Mouse (Mus musculus) heart, postnatal 0 days (tissue): ENCODE measurements at regions not wholly inside any gene's neighbourhood (a gene's known extent, or its start where the extent isn't known, plus 50 kb on each side); places are given as distances from the start of the nearest gene placed in this dataset.

Experiments used
- ATAC-seq: fragments of 200-750 bp; cut with Nextera tagmentation; 2 replicates; pipeline ENCODE4 v1.8.0; 2017; ENCODE audit warnings: low read depth, moderate number of reproducible peaks, moderate library complexity; ENCODE audit not compliant: insufficient read depth
- DNase-seq: peaks from one replicate; pipeline ENCODE4 v3.0.0-alpha.2; 2016; ENCODE audit warnings: low spot score
- H3K27ac ChIP-seq: fragments of 300-500 bp; sonication (generic); 2 replicates; pipeline ENCODE4 v1.5.1; 2014; ENCODE audit warnings: low read depth, mild to moderate bottlenecking
- H3K27me3 ChIP-seq: fragments of 300-500 bp; sonication (generic); 2 replicates; pipeline ENCODE4 v1.6.1; 2014; ENCODE audit warnings: low read length, mixed read lengths; ENCODE audit not compliant: control insufficient read depth, insufficient read depth
- H3K36me3 ChIP-seq: fragments of 300-500 bp; sonication (generic); replicated peaks from 2 replicates; pipeline ENCODE4 v1.6.1; 2014; ENCODE audit warnings: low read length, mixed read lengths; ENCODE audit not compliant: control insufficient read depth, insufficient read depth
- H3K4me1 ChIP-seq: fragments of 300-500 bp; sonication (generic); 2 replicates; pipeline ENCODE4 v1.6.1; 2014; ENCODE audit warnings: antibody characterized with exemption; ENCODE audit not compliant: control insufficient read depth, insufficient read depth
- H3K4me2 ChIP-seq: fragments of 300-500 bp; sonication (generic); 2 replicates; pipeline ENCODE4 v1.6.1; 2014; ENCODE audit warnings: low read depth, mild to moderate bottlenecking, low read length, moderate library complexity
- H3K4me3 ChIP-seq: fragments of 300-500 bp; sonication (generic); 2 replicates; pipeline ENCODE4 v1.5.1; 2014; ENCODE audit warnings: low read depth, low read length
- H3K9ac ChIP-seq: fragments of 300-500 bp; sonication (generic); replicated peaks from 2 replicates; pipeline ENCODE4 v1.6.1; 2014; ENCODE audit warnings: low read depth, low read length, mixed read lengths
- H3K9me3 ChIP-seq: fragments of 300-500 bp; sonication (generic); replicated peaks from 2 replicates; pipeline ENCODE4 v1.6.1; 2016; ENCODE audit warnings: low read length; ENCODE audit not compliant: control insufficient read depth
- CTCF ChIP-seq: IDR thresholded peaks from 2 replicates; pipeline ENCODE4 v1.5.1; 2016; ENCODE audit warnings: antibody characterized with exemption, control low read depth, low read depth
- EP300 ChIP-seq: IDR thresholded peaks from 2 replicates; pipeline ENCODE4 v1.6.1; 2016; ENCODE audit warnings: antibody characterized with exemption, low read depth
- WGBS: fragments of 180-500 bp; shearing (Covaris S2); extraction: QIAGEN DNeasy Blood & Tissue Kit; methylation state at CpG from one replicate; pipeline ENCODE4 v1.1.7; 2014; 5-methylcytosine and 5-hydroxymethylcytosine counted together

DNA sequence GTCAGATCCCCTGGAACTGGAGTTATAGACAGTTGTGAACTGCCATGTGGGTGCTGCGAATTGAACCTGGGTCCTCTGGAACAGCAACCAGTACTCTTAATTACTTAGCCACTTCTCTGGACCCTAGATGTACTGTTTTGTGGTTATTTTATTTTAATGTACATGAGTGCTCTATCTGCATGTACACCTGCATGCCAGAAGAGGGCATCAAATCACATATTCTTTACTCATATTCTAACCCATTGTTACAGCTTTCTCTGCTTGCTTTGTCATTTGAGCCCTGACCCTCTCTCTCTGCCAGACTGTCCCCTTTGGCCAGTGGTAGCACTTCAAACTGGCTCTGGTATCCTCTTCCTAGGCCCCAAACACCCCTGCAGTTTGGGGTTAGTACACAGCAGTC is 105.1 kb downstream of the Tnfsf11 start:
- ATAC-seq: no peak
- H3K9ac ChIP-seq: no peak overlapping the region
- no peaks in the 10 kb centered on the region for H3K4me1 ChIP-seq
- no peak overlapping the region for H3K27ac ChIP-seq
- H3K4me2 ChIP-seq: no peak overlapping the region
- no peak for TF ChIP-seq EP300
- peak; percentile 39 for TF ChIP-seq CTCF
- H3K27me3 ChIP-seq: no peaks in the 10 kb centered on the region
- 62% methylated on average over 1 of the region's 1 CpGs for WGBS
- no peak overlapping the region for H3K4me3 ChIP-seq
- H3K9me3 ChIP-seq: no peaks in the 10 kb centered on the region; the same call in 1 of the 2 replicates
- DNase-seq: no peak
- H3K36me3 ChIP-seq: no peaks in the 10 kb centered on the region

DNA sequence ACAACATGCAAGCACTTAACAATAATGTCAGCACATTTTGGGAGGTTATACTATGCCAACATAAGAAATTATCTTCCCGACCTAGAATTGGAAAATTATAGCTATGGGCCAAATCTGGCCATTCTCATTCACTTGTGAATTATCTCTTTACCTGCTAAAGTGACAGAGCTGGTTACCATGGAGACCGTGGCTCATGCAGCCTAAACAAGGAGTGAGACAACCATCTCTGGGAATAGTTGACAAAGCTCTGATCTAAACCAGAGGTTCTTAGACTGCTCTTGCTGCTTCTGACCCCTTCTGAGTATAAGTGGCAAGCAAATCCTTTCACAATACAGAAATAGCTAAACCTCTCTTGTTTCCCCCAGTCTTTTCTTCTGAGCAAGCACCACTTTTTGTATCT is 108.7 kb upstream of the Fam216b start:
- TF ChIP-seq CTCF (no peak), EP300 (no peak)
- DNase-seq: no peak
- Histone ChIP-seq H3K27ac (no peak overlapping the region), H3K4me2 (no peak overlapping the region), H3K9me3 (no peaks in the 10 kb centered on the region; the same call in 1 of the 2 replicates), H3K9ac (no peak overlapping the region), H3K4me3 (no peak overlapping the region), H3K36me3 (no peaks in the 10 kb centered on the region), H3K4me1 (no peaks in the 10 kb centered on the region), H3K27me3 (no peaks in the 10 kb centered on the region)
- 69% methylated on average over 2 of the region's 2 CpGs for WGBS
- no peak for ATAC-seq

DNA sequence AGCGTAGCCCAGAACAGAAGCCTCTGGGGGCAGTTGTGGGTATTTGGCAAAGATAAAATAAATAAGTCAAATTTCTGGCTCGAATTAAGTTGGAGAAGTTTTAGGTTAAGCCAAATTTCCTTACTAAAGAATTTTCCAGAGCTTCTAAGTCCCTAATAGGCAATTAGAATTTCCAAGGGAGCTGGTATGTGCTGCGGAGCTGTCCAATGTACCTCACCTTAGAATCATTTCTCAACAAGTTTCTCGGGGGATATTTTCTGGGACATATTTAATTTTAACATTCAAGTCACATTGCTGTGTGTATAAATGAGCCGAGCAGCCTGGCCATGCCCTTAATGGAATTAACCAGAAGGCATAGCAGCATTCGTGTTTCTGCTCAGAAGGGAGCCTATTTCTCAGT is 90.8 kb upstream of the Fam216b start:
- TF ChIP-seq EP300 (no peak), CTCF (no peak)
- no peak overlapping the region for H3K9ac ChIP-seq
- H3K4me1 ChIP-seq: no peaks in the 10 kb centered on the region
- no peaks in the 10 kb centered on the region for H3K36me3 ChIP-seq
- WGBS: 54% methylated on average over 6 of the region's 6 CpGs
- DNase-seq: no peak
- no peaks in the 10 kb centered on the region for H3K27me3 ChIP-seq
- H3K27ac ChIP-seq: no peak overlapping the region
- no peaks in the 10 kb centered on the region for H3K9me3 ChIP-seq
- H3K4me3 ChIP-seq: no peak overlapping the region
- no peak overlapping the region for H3K4me2 ChIP-seq
- ATAC-seq: no peak

DNA sequence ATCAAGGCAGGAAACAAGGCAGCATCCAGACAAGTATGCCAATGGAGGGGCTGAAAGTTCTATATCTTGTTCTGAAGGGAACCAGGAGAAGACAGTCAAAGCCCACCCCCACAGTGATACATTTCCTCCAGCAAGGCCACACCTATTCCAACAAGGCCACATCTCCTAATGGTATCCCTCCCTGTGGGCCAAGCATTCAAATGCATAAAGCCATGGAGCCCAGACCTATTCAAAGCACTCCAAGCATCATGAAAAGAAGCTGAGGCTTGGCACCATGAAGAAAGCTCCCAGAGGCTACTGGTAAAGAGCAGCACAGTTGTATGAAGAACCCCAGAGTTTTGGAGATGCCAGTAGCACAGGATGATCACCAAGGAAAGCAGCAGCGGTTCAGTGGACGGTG is 84.6 kb upstream of the Fam216b start:
- Histone ChIP-seq H3K9me3 (no peaks in the 10 kb centered on the region), H3K4me3 (no peak overlapping the region), H3K36me3 (no peaks in the 10 kb centered on the region), H3K27ac (no peak overlapping the region), H3K9ac (no peak overlapping the region), H3K4me1 (no peaks in the 10 kb centered on the region), H3K27me3 (no peaks in the 10 kb centered on the region), H3K4me2 (no peak overlapping the region)
- 94% methylated on average over 2 of the region's 2 CpGs for WGBS
- no peak for TF ChIP-seq CTCF
- TF ChIP-seq EP300: no peak
- no peak for ATAC-seq
- DNase-seq: no peak

DNA sequence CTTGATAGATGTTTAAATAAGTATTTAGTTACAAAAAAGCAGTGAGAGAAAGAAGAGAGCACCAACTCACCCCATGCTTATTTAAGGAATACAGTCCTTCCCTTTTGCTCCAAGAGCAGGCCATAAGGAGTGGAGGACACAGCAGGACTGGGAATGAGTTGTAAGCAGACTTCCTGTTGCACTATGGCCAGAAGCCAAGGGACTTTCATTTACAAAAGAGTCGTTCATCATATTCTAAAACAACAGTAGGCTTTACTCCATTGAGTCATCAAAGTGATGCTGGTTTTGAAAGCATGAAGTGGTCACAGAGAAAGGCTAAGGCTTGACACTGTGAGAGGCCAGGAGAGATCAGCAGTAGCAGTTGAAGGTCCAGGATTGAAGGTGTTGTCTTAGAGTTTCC is 84.1 kb upstream of the Fam216b start:
- DNase-seq (no peak), ATAC-seq (no peak)
- Histone ChIP-seq H3K4me1 (no peaks in the 10 kb centered on the region), H3K4me3 (no peak overlapping the region), H3K27ac (no peak overlapping the region), H3K27me3 (no peaks in the 10 kb centered on the region), H3K9me3 (no peaks in the 10 kb centered on the region), H3K36me3 (no peaks in the 10 kb centered on the region), H3K4me2 (no peak overlapping the region), H3K9ac (no peak overlapping the region)
- WGBS: 45% methylated on average over 1 of the region's 1 CpGs
- no peak for TF ChIP-seq EP300
- no peak for TF ChIP-seq CTCF

DNA sequence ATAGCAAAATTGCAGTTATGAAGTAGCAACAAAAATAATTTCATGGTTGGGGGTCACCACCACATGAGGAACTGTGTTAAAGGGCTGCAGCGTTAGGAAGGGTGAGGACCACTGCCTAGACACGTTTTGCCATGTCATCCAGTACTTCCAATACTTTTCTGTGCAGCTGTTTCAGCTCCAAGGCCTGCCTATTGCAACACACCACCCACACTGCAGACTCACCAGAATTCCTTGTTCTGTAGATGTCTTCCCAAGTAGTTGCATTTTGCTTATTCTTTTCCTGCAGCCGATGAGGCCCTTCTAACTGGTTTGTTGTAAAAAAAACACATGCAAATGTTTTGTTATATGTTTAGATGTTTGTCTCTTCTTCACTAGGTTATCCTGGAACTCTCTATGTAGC is 72.0 kb upstream of the Fam216b start:
- Histone ChIP-seq H3K9ac (no peak overlapping the region), H3K9me3 (no peaks in the 10 kb centered on the region), H3K4me2 (no peak overlapping the region), H3K36me3 (no peaks in the 10 kb centered on the region), H3K27ac (no peak overlapping the region), H3K4me3 (no peak overlapping the region), H3K4me1 (no peaks in the 10 kb centered on the region), H3K27me3 (no peaks in the 10 kb centered on the region)
- TF ChIP-seq CTCF (no peak), EP300 (no peak)
- WGBS: 76% methylated on average over 3 of the region's 3 CpGs
- DNase-seq: no peak
- ATAC-seq: no peak
